Mouse (Mus musculus) embryonic facial prominence, embryonic 12.5 days (tissue): ENCODE measurements around the gene Kifc5b. TPM values are rescaled to one million over a fixed set of nuclear protein-coding genes. Genes with fewer than 3 reads are reported as not detected.
A peak's percentile ranks its signal among the peaks of the same experiment; 100 is the strongest.

Experiments
- ATAC-seq: fragments of 200-750 bp; cut with Nextera tagmentation; 2 replicates; pipeline ENCODE4 v1.8.0; 2017; ENCODE audit not compliant: insufficient number of reproducible peaks, insufficient read depth, low FRiP score, low TSS enrichment
- H3K27ac ChIP-seq: fragments of 300-500 bp; sonication (generic); 2 replicates; pipeline ENCODE4 v1.5.1; 2016; ENCODE audit warnings: mild to moderate bottlenecking
- H3K27me3 ChIP-seq: fragments of 300-500 bp; sonication (generic); 2 replicates; pipeline ENCODE4 v1.6.1; 2016; ENCODE audit warnings: mild to moderate bottlenecking, moderate library complexity
- H3K36me3 ChIP-seq: fragments of 300-500 bp; sonication (generic); 2 replicates; pipeline ENCODE4 v1.6.1; 2016; ENCODE audit warnings: mild to moderate bottlenecking
- H3K4me1 ChIP-seq: fragments of 300-500 bp; sonication (generic); 2 replicates; pipeline ENCODE4 v1.6.1; 2016
- H3K4me2 ChIP-seq: fragments of 300-500 bp; sonication (generic); replicated peaks from 2 replicates; pipeline ENCODE4 v1.6.1; 2016; ENCODE audit warnings: mild to moderate bottlenecking, moderate library complexity
- H3K4me3 ChIP-seq: fragments of 300-500 bp; sonication (generic); 2 replicates; pipeline ENCODE4 v1.5.1; 2016; ENCODE audit warnings: mild to moderate bottlenecking
- H3K9ac ChIP-seq: fragments of 300-500 bp; sonication (generic); 2 replicates; pipeline ENCODE4 v1.6.1; 2016; ENCODE audit warnings: mild to moderate bottlenecking, moderate library complexity
- H3K9me3 ChIP-seq: fragments of 300-500 bp; sonication (generic); 2 replicates; pipeline ENCODE4 v1.6.1; 2016; ENCODE audit warnings: mild to moderate bottlenecking, moderate library complexity
- WGBS: fragments of 180-500 bp; shearing (Covaris S2); methylation state at CpG from one replicate; pipeline ENCODE4 v1.1.7; 2016; 5-methylcytosine and 5-hydroxymethylcytosine counted together
- polyA plus RNA-seq: library from polyadenylated mRNA; unstranded; fragments of >200 nt; fragmentation: Nextera tagmentation; extraction: Ambion mirVana; gene quantifications from 2 replicates; pipeline ENCODE4 v1.2.1, GENCODE M21; 2016

Gene Kifc5b
- polyA plus RNA-seq, 1 experiment from 2014 or later = 9.7 TPM

DNA sequence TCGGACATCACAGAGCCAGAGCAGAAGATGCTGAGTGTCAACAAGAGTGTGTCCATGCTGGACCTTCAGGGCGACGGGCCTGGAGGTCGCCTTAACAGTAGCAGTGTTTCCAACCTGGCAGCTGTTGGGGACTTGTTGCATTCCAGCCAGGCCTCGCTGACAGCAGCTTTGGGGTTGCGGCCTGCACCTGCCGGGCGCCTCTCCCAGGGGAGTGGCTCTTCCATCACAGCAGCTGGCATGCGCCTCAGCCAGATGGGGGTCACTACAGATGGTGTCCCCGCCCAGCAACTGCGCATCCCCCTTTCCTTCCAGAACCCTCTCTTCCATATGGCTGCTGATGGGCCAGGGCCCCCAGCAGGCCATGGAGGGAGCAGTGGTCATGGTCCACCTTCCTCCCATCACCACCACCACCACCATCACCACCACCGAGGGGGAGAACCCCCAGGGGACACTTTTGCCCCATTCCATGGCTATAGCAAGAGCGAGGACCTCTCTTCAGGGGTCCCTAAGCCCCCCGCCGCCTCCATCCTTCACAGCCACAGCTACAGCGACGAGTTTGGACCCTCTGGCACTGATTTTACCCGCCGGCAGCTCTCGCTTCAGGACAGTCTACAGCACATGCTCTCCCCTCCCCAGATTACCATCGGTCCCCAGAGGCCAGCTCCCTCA is 44.8 kb downstream of the Kifc5b start:
- peaks cover 96% of the 10 kb centered on the region for H3K36me3 ChIP-seq

DNA sequence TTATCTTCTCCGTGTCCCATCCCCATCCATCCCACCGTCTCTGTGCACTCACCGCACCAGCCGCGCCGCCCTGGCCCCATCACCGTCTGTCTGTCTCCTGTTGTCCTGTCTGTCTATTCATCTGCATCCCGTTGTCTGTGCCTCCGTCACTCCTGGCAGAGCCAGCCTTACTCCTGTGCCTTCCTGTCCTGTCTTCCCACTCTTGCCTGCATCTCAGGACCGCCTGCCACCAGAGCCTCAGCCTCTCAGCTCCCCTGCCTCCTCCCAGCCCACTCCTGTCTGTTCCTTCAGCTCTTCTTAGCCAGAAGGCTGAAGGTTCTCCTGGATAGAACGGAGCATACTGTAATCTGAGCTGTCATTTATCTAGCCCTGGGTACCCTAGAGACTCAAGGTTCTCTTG is 50.1 kb downstream of the Kifc5b start:
- Histone ChIP-seq H3K9ac (no peak overlapping the region), H3K4me2 (no peak overlapping the region), H3K9me3 (no peaks in the 10 kb centered on the region), H3K36me3 (peaks cover 70% of the 10 kb centered on the region), H3K4me3 (no peak overlapping the region), H3K27ac (no peak overlapping the region), H3K27me3 (no peaks in the 10 kb centered on the region), H3K4me1 (peaks cover 10% of the 10 kb centered on the region)
- no peak for ATAC-seq
- 86% methylated on average over 11 of the region's 11 CpGs for WGBS

More for the DNA sequence above, 44.8 kb downstream of the Kifc5b start:
- ATAC-seq = no peak
- Histone ChIP-seq H3K9ac (no peak overlapping the region), H3K4me3 (no peak overlapping the region), H3K4me2 (no peak overlapping the region), H3K4me1 (no peaks in the 10 kb centered on the region), H3K27me3 (no peaks in the 10 kb centered on the region), H3K27ac (no peak overlapping the region), H3K9me3 (no peaks in the 10 kb centered on the region)
- WGBS = 91% methylated on average over 21 of the region's 21 CpGs

DNA sequence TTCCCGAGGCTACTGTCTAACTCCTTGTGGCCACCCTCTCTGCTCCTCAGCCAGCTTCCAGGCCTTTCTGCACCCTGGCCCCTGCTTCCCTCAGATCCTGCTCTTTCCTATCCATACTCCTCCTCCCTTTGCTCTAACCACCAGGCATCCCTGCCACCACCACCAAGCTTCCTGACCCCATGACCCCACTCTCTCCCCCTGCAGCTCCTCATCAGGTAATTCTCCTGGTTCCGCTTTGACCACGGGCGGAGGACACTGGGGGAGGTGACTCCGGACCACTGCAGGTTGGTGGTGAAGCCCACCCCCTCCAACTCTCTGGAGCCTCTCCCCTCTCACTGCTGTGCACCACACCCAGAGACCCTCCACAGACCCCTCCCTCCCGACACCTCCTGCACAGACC is 50.6 kb downstream of the Kifc5b start:
- Histone ChIP-seq H3K27ac (no peak overlapping the region), H3K36me3 (peaks cover 65% of the 10 kb centered on the region), H3K9ac (no peak overlapping the region), H3K4me2 (no peak overlapping the region), H3K27me3 (no peaks in the 10 kb centered on the region), H3K4me1 (peaks cover 11% of the 10 kb centered on the region), H3K4me3 (no peak overlapping the region), H3K9me3 (no peaks in the 10 kb centered on the region)
- WGBS = 84% methylated on average over 6 of the region's 6 CpGs
- ATAC-seq = no peak

DNA sequence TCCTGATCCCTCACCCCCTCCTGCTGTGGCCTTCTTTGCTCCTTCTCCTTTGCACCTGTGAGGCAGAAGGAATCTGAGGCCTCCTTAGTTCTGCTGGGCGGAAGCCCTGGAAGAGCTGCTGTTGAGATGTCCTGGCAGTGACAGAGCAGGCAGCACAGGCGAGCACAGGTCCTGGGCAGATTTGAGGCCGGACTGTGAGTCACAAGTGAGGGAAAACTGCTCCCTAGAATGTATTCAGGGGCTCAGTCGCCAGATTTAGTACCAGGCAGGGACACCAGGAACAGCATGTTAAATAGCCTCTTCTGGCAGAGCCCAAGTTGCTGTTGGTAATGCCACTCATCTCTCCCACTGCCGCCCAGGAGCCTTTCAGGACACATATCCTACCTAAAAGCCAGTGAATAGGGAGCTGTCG is 51.3 kb downstream of the Kifc5b start:
- ATAC-seq = no peak
- Histone ChIP-seq H3K36me3 (peaks cover 58% of the 10 kb centered on the region), H3K4me3 (no peak overlapping the region), H3K27ac (no peak overlapping the region), H3K4me1 (peaks cover 11% of the 10 kb centered on the region), H3K4me2 (no peak overlapping the region), H3K9me3 (no peaks in the 10 kb centered on the region), H3K27me3 (no peaks in the 10 kb centered on the region), H3K9ac (no peak overlapping the region)
- 83% methylated on average over 6 of the region's 6 CpGs for WGBS

DNA sequence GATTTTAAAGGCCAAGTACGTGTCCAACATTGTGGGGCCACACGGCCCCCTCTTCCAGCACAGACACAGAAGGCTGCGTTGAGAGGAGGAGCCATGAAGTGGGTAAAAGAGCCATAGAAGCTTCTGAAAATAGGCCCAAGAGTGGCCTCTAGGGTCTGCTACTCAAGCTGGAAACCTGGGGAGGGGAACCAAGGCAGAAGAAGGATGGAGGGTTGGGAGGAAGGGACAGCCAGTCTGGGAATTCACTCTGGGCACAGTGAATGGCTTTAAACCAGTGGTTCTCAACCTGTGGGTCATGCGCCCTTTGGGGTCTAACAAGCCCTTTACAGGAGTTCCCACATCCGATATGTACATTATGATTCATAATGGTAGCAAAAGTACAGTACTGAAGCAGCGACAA is 52.4 kb downstream of the Kifc5b start:
- Histone ChIP-seq H3K36me3 (peaks cover 50% of the 10 kb centered on the region), H3K9me3 (no peaks in the 10 kb centered on the region), H3K27ac (no peak overlapping the region), H3K27me3 (no peaks in the 10 kb centered on the region), H3K9ac (no peak overlapping the region), H3K4me2 (no peak overlapping the region), H3K4me1 (peaks cover 18% of the 10 kb centered on the region), H3K4me3 (no peak overlapping the region)
- WGBS = 87% methylated on average over 6 of the region's 6 CpGs
- ATAC-seq = no peak

DNA sequence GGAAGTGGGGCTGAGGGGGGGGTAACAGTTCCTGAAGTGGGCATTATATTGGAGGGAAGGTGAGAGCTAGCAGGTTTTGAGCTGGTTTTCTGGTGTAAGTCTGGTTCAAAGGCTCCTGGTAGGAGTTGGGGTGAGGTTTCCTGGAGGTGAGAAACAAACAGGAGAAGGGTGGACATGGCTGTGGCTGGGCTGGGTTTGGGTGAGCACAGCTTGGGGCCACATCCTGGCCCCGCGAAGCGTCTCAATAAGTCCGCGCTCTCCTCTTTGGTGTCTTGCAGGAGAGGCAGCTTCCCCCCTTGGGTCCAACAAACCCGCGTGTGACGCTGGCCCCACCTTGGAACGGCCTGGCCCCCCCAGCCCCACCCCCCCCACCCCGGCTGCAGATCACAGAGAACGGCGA is 53.3 kb downstream of the Kifc5b start:
- Histone ChIP-seq H3K9ac (no peak overlapping the region), H3K4me2 (no peak overlapping the region), H3K4me1 (peaks cover 21% of the 10 kb centered on the region), H3K4me3 (no peak overlapping the region), H3K9me3 (no peaks in the 10 kb centered on the region), H3K27me3 (no peaks in the 10 kb centered on the region), H3K36me3 (peaks cover 46% of the 10 kb centered on the region), H3K27ac (no peak overlapping the region)
- ATAC-seq = no peak
- WGBS = 69% methylated on average over 12 of the region's 12 CpGs

DNA sequence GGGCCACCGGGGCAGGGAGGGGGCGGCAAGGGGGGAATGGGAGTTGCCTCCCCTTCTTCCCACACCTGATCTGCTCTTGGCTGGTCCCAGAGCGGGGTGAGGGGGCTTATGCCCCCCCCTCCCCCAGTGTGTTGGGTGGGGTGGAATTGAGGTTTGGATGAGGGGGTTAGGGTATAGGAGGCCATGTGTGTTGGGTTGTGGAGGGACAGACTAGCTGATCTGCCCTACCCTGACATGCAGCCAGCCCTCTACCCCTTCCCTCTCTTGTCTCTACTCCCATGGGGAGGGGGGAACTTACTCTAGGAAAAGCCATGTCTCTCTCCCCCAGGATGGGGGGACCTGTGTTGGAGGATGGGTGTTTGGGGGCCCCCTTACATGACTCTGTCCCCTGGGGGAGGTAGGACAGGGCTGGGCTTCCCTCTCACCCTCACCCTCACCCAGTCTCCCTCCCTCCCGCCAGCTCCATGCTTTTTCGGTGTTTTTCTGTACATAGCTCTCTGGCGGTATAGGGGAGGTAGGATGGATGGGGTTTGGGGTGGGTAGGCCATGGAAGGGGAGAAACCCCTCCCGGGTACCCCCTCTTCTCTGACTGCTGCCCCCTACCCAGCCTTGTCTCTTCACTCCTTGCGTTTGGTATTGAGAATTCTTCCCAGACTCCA is 54.5 kb downstream of the Kifc5b start:
- ATAC-seq = no peak

DNA sequence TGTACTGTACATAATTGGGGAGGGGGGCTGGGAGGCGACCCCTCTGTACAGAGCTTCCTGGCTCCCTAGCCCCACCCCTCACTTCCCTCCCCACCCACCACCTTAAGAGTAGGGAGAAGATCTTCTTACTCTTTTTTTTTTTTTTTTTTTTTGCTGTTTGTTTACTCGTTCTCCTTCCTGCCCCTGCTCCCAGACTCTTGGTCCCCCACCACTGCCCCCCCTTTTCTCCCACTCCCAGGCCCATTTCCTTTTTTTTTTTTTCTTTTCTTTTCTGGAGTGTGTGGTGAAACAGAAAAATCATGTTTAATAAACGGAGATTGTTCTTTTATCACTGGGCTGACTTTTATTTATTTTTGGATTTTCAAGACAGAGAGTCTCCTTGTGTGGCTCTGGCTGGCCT is 55.2 kb downstream of the Kifc5b start:
- 10% methylated on average over 2 of the region's 3 CpGs for WGBS
- Histone ChIP-seq H3K4me1 (peaks cover 28% of the 10 kb centered on the region), H3K27me3 (no peaks in the 10 kb centered on the region), H3K9ac (peak overlapping the region; percentile 81), H3K9me3 (no peaks in the 10 kb centered on the region), H3K36me3 (peaks cover 46% of the 10 kb centered on the region), H3K4me3 (peak overlapping the region; percentile 83), H3K27ac (peak overlapping the region; percentile 92), H3K4me2 (peak overlapping the region; percentile 97)
- ATAC-seq = no peak

More for the DNA sequence above, 54.5 kb downstream of the Kifc5b start:
- Histone ChIP-seq H3K9me3 (no peaks in the 10 kb centered on the region), H3K27ac (peak overlapping the region; percentile 47), H3K36me3 (peaks cover 46% of the 10 kb centered on the region), H3K27me3 (no peaks in the 10 kb centered on the region), H3K4me2 (peak overlapping the region; percentile 97), H3K9ac (peak overlapping the region; percentile 35), H3K4me3 (peak overlapping the region; percentile 83), H3K4me1 (peaks cover 28% of the 10 kb centered on the region)
- 60% methylated on average over 8 of the region's 8 CpGs for WGBS

DNA sequence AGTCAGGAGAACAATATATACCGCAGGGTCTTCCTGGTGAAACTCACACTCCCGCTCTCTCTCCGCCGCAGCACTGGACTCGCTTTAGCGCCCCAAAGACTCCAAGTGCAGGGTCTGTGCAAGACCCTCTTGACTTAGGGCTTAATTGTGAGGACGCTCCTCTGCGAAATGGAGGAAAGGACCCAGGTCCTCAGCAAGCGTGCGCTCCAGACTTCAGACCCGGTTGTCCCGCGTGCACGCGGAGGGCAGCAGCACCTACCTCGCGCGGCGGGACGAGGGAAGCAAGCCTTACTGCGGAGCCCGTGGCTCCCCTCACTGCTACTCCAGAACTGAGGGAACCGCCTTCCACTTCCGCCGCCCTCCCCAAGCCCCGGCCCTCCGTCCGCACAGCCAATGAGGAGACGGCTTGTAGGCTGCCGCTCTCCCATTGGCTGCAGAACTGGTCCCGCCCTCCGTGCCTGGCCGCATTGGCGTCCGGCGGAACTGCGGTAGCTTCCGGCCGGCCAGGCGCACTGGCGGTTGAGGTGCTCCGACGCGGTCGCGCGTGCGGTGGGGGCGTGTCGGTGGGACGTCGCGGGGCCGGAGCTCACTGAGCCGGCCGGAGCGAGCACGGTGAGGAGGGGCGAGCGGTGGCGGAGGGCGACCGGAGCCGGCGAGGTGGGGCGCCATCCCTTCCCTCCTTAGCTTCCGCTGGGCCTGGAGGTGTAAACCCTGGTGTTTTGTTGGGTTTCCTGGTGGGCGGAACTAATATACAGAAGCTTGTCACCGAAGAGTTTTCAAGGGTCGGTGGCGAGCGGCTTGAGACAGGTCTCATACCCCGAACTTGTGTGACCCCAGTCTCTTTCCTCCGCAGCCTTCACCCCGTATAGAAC is 56.0 kb downstream of the Kifc5b start, which contains the start of gene Zbtb9:
TSS of gene Zbtb9 (plus strand) at position 465 of the 872 bp plus-strand sequence.
- Histone ChIP-seq H3K27ac (peak within 1 kb of the TSS; percentile 92), H3K27me3 (no peaks in the 10 kb centered on the region), H3K4me2 (peak within 1 kb of the TSS; percentile 97), H3K4me3 (peak within 1 kb of the TSS; percentile 83), H3K36me3 (peaks cover 44% of the 10 kb centered on the region), H3K9me3 (no peaks in the 10 kb centered on the region), H3K4me1 (peaks cover 28% of the 10 kb centered on the region), H3K9ac (peak within 1 kb of the TSS; percentile 81)
- ATAC-seq = peak; percentile 98
- under 1% methylated on average over 75 of the region's 75 CpGs for WGBS

DNA sequence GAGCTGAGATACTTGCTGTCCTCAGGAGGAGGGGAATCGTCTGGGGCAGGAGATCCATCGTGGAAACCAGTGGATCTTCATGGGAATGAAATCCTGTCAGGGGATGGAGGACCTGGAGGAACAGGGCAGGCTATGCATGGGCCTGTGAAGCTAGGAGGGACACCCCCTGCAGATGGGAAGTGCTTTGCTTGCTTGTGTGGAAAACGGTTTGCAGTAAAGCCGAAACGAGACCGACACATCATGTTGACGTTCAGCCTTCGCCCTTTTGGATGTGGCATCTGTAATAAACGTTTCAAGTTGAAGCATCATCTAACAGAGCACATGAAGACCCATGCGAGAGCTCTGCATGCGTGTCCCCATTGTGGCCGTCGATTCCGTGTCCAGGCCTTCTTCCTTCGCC is 57.7 kb downstream of the Kifc5b start:
- ATAC-seq = no peak
- Histone ChIP-seq H3K9me3 (no peaks in the 10 kb centered on the region), H3K4me1 (peaks cover 28% of the 10 kb centered on the region), H3K36me3 (peaks cover 52% of the 10 kb centered on the region), H3K4me2 (peak overlapping the region; percentile 97), H3K27ac (no peak overlapping the region), H3K4me3 (no peak overlapping the region), H3K9ac (no peak overlapping the region), H3K27me3 (no peaks in the 10 kb centered on the region)
- WGBS = 93% methylated on average over 15 of the region's 15 CpGs

DNA sequence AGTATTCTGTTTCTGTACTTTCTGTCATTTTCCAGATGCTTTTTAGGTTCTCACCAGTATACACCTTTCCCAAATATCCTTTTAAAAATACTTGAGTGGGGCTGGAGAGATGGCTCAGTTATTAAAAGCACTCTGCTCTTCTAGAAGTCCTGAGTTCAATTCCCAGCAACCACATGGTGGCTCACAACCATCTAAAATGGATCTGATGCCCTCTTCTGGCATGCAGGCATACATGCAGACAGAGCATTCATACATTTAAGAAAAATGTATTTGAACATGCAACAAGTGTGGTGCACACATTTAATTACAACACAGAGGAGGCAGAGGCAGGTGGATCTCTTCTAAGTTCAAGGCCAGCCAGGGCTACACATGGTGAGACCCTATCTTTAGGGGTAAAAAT is 58.5 kb downstream of the Kifc5b start:
- Histone ChIP-seq H3K4me1 (peaks cover 28% of the 10 kb centered on the region), H3K9me3 (no peaks in the 10 kb centered on the region), H3K4me2 (no peak overlapping the region), H3K27ac (no peak overlapping the region), H3K36me3 (peaks cover 54% of the 10 kb centered on the region), H3K9ac (no peak overlapping the region), H3K4me3 (no peak overlapping the region), H3K27me3 (no peaks in the 10 kb centered on the region)
- ATAC-seq = no peak
